In genomic region chr2:30846723-30847122, GRCm38 (mm10) we compare ENCODE assay signal across 17 mouse cellular contexts. TPM values are rescaled to one million over a fixed set of nuclear protein-coding genes. Genes with fewer than 3 reads are reported as not detected.
DNase-seq lines count a peak whose midpoint lies in the region; ATAC-seq and TF ChIP-seq lines count a peak whose summit lies in the region.
"Had no signal": no experiment of that assay in that cellular context is flagged by ENCODE, and none has a peak within 500 bp of the region (broad histone marks: within the 10 kb centered on the region; RNA-seq: fewer than 3 reads in every experiment).

No protein-coding gene starts in this region.

- H3K4me1 ChIP-seq in forebrain, embryonic 12.5 days = peaks cover 13% of the 10 kb centered on the region
- no peaks in the 10 kb centered on the region for H3K4me1 ChIP-seq in forebrain, postnatal 0 days (ENCODE audit: insufficient read depth)
- H3K4me1 ChIP-seq in hindbrain, embryonic 12.5 days = peaks cover 30% of the 10 kb centered on the region
- peaks cover 8% of the 10 kb centered on the region for H3K4me1 ChIP-seq in hindbrain, embryonic 16.5 days (ENCODE audit: control insufficient read depth, insufficient read depth, low read depth, low read length)
- H3K4me1 ChIP-seq in stomach, embryonic 15.5 days = peaks cover 11% of the 10 kb centered on the region
- H3K4me1 ChIP-seq in stomach, postnatal 0 days (replicated peaks; ENCODE audit: control insufficient read depth, insufficient read depth) = no peaks in the 10 kb centered on the region
- H3K4me1 ChIP-seq in intestine, embryonic 15.5 days (replicated peaks) = peaks cover 11% of the 10 kb centered on the region; the same call in 1 of the 2 replicates
- H3K4me1 ChIP-seq: liver, embryonic 15.5 days had no signal

- 52% methylated on average over 6 of the region's 6 CpGs for WGBS in forebrain, embryonic 12.5 days
- 48% methylated on average over 6 of the region's 6 CpGs for WGBS in forebrain, postnatal 0 days
- 19% methylated on average over 6 of the region's 6 CpGs for whole genome bisulfite sequencing in hindbrain, embryonic 12.5 days
- 28% methylated on average over 6 of the region's 6 CpGs for WGBS in hindbrain, embryonic 16.5 days
- 25% methylated on average over 6 of the region's 6 CpGs for WGBS in stomach, embryonic 15.5 days
- WGBS in stomach, postnatal 0 days = 40% methylated on average over 6 of the region's 6 CpGs
- 28% methylated on average over 6 of the region's 6 CpGs for WGBS in intestine, embryonic 15.5 days

- no peaks in the 10 kb centered on the region for H3K36me3 ChIP-seq in forebrain, embryonic 12.5 days (replicated peaks)
- H3K36me3 ChIP-seq in forebrain, postnatal 0 days (ENCODE audit: insufficient read depth) = no peaks in the 10 kb centered on the region
- no peaks in the 10 kb centered on the region for H3K36me3 ChIP-seq in hindbrain, embryonic 12.5 days
- no peaks in the 10 kb centered on the region for H3K36me3 ChIP-seq in hindbrain, embryonic 16.5 days (ENCODE audit: control insufficient read depth, insufficient read depth, low read length)
- no peaks in the 10 kb centered on the region for H3K36me3 ChIP-seq in stomach, embryonic 15.5 days
- H3K36me3 ChIP-seq in stomach, postnatal 0 days (ENCODE audit: control insufficient read depth, insufficient read depth, low read length) = no peaks in the 10 kb centered on the region
- H3K36me3 ChIP-seq in intestine, embryonic 15.5 days = no peaks in the 10 kb centered on the region
- H3K36me3 ChIP-seq: liver, embryonic 15.5 days had no signal

- H3K9me3 ChIP-seq in forebrain, embryonic 12.5 days = no peaks in the 10 kb centered on the region
- H3K9me3 ChIP-seq in forebrain, postnatal 0 days (ENCODE audit: low read length) = no peaks in the 10 kb centered on the region
- no peaks in the 10 kb centered on the region for H3K9me3 ChIP-seq in hindbrain, embryonic 12.5 days (replicated peaks)
- H3K9me3 ChIP-seq in hindbrain, embryonic 16.5 days (ENCODE audit: control insufficient read depth, low read length) = no peaks in the 10 kb centered on the region
- H3K9me3 ChIP-seq in stomach, embryonic 15.5 days = no peaks in the 10 kb centered on the region
- no peaks in the 10 kb centered on the region for H3K9me3 ChIP-seq in stomach, postnatal 0 days (ENCODE audit: control insufficient read depth, low read length)
- H3K9me3 ChIP-seq in intestine, embryonic 15.5 days = no peaks in the 10 kb centered on the region
- H3K9me3 ChIP-seq: liver, embryonic 15.5 days had no signal

- H3K27me3 ChIP-seq in forebrain, embryonic 12.5 days = peaks cover 51% of the 10 kb centered on the region
- H3K27me3 ChIP-seq in forebrain, postnatal 0 days (ENCODE audit: insufficient read depth, low read length) = peaks cover 24% of the 10 kb centered on the region
- H3K27me3 ChIP-seq in hindbrain, embryonic 12.5 days = peaks cover 40% of the 10 kb centered on the region
- peaks cover 22% of the 10 kb centered on the region for H3K27me3 ChIP-seq in hindbrain, embryonic 16.5 days (replicated peaks; ENCODE audit: control insufficient read depth, insufficient read depth, low read length)
- H3K27me3 ChIP-seq in stomach, embryonic 15.5 days (replicated peaks) = peaks cover 27% of the 10 kb centered on the region
- H3K27me3 ChIP-seq in stomach, postnatal 0 days (ENCODE audit: control insufficient read depth, insufficient read depth, low read length) = no peaks in the 10 kb centered on the region
- peaks cover 42% of the 10 kb centered on the region for H3K27me3 ChIP-seq in intestine, embryonic 15.5 days (replicated peaks)

- peak overlapping the region; percentile 25 for H3K4me2 ChIP-seq in forebrain, embryonic 12.5 days
- no peak overlapping the region for H3K4me2 ChIP-seq in forebrain, postnatal 0 days (ENCODE audit: low read depth)
- H3K4me2 ChIP-seq in hindbrain, embryonic 12.5 days (replicated peaks) = peak overlapping the region; percentile 88
- H3K4me2 ChIP-seq in hindbrain, embryonic 16.5 days (ENCODE audit: low read length) = no peak overlapping the region
- 0 out of 2 replicates have a peak overlapping the region, but pooled peaks have one; percentile 10 for H3K4me2 ChIP-seq in stomach, embryonic 15.5 days
- H3K4me2 ChIP-seq in stomach, postnatal 0 days (replicated peaks; ENCODE audit: low read depth) = no peak overlapping the region
- no peak overlapping the region for H3K4me2 ChIP-seq in intestine, embryonic 15.5 days (replicated peaks)
- H3K4me2 ChIP-seq: liver, embryonic 15.5 days had no signal

- DNase-seq in forebrain, postnatal 0 days = no peak
- DNase-seq in stomach, postnatal 0 days (ENCODE audit: low spot score) = no peak
- DNase-seq in adrenal gland, postnatal 36 days = no peak
- DNase-seq: B cell, adult 2 months; cerebellum, adult 2 months; heart, postnatal 36 days; right cerebral cortex, adult 18-20 months; thymus, postnatal 14 days had no signal

- no peak for ATAC-seq in forebrain, embryonic 12.5 days (ENCODE audit: low FRiP score)
- ATAC-seq in forebrain, postnatal 0 days = no peak
- ATAC-seq in hindbrain, embryonic 12.5 days (ENCODE audit: low FRiP score) = no peak
- ATAC-seq in hindbrain, embryonic 16.5 days = no peak
- no peak for ATAC-seq in stomach, embryonic 15.5 days (ENCODE audit: insufficient read depth, low FRiP score, low read depth)
- no peak for ATAC-seq in stomach, postnatal 0 days (ENCODE audit: low FRiP score, low TSS enrichment)
- no peak for ATAC-seq in intestine, embryonic 15.5 days
- ATAC-seq: activated CD4-positive, CD25-positive, alpha-beta regulatory T cell, adult 4 months had no signal

- no peak overlapping the region for H3K9ac ChIP-seq in forebrain, embryonic 12.5 days
- H3K9ac ChIP-seq in forebrain, postnatal 0 days = no peak overlapping the region
- no peak overlapping the region for H3K9ac ChIP-seq in hindbrain, embryonic 12.5 days
- H3K9ac ChIP-seq in hindbrain, embryonic 16.5 days (ENCODE audit: low read depth, low read length) = no peak overlapping the region
- no peak overlapping the region for H3K9ac ChIP-seq in stomach, embryonic 15.5 days
- H3K9ac ChIP-seq in stomach, postnatal 0 days (ENCODE audit: low read length) = no peak overlapping the region
- no peak overlapping the region for H3K9ac ChIP-seq in intestine, embryonic 15.5 days
- H3K9ac ChIP-seq: liver, embryonic 15.5 days had no signal

- H3K4me3 ChIP-seq in forebrain, embryonic 12.5 days (replicated peaks) = no peak overlapping the region
- H3K4me3 ChIP-seq in forebrain, postnatal 0 days (ENCODE audit: low read depth, low read length) = no peak overlapping the region
- peak overlapping the region; percentile 2 for H3K4me3 ChIP-seq in hindbrain, embryonic 12.5 days
- no peak overlapping the region for H3K4me3 ChIP-seq in hindbrain, embryonic 16.5 days (ENCODE audit: low read length)
- no peak overlapping the region for H3K4me3 ChIP-seq in stomach, embryonic 15.5 days (replicated peaks)
- H3K4me3 ChIP-seq in stomach, postnatal 0 days (ENCODE audit: low read depth, low read length) = no peak overlapping the region
- H3K4me3 ChIP-seq in intestine, embryonic 15.5 days (replicated peaks) = no peak overlapping the region
- H3K4me3 ChIP-seq: liver, embryonic 15.5 days had no signal

- no peak for TF ChIP-seq EP300 in stomach, postnatal 0 days (optimal IDR thresholded peaks at IDR 0.05)

- H3K27ac ChIP-seq in forebrain, embryonic 12.5 days = no peak overlapping the region
- no peak overlapping the region for H3K27ac ChIP-seq in forebrain, postnatal 0 days (ENCODE audit: low read depth, low read length)
- no peak overlapping the region for H3K27ac ChIP-seq in hindbrain, embryonic 12.5 days
- H3K27ac ChIP-seq in hindbrain, embryonic 16.5 days (ENCODE audit: low read depth, low read length) = no peak overlapping the region
- H3K27ac ChIP-seq in stomach, embryonic 15.5 days = no peak overlapping the region
- no peak overlapping the region for H3K27ac ChIP-seq in stomach, postnatal 0 days (replicated peaks)
- no peak overlapping the region for H3K27ac ChIP-seq in intestine, embryonic 15.5 days
- H3K27ac ChIP-seq: kidney, postnatal 0 days; liver, embryonic 15.5 days had no signal

- no peak for TF ChIP-seq CTCF in forebrain, postnatal 0 days (IDR thresholded peaks at IDR 0.05; ENCODE audit: low read depth)
- TF ChIP-seq CTCF in stomach, postnatal 0 days (IDR thresholded peaks at IDR 0.05; ENCODE audit: low read depth) = no peak

RNA-seq across cellular contexts. Expression of gene Prrx2, which starts 12.0 kb away (rescaled TPM):
- 16.0 and 19.8 TPM in 2 replicates for polyA plus RNA-seq in forebrain, embryonic 12.5 days (2016; fragmentation: Nextera tagmentation; extraction: Ambion mirVana)
- 2.5 and 4.1 TPM in 2 replicates for total RNA-seq in forebrain, postnatal 0 days (2014; rRNA removed)
- polyA plus RNA-seq in forebrain, postnatal 0 days (2015; fragmentation: Nextera tagmentation; extraction: Ambion mirVana) = 3.6 and 3.7 TPM in 2 replicates
- polyA plus RNA-seq in hindbrain, embryonic 12.5 days (2016; fragmentation: Nextera tagmentation; extraction: Ambion mirVana) = 38.8 and 38.9 TPM in 2 replicates
- 2.3 and 2.5 TPM in 2 replicates for polyA plus RNA-seq in hindbrain, embryonic 16.5 days (2015; fragmentation: Nextera tagmentation; extraction: Ambion mirVana)
- 3.8 and 4.3 TPM in 2 replicates for polyA plus RNA-seq in stomach, embryonic 15.5 days (2015; fragmentation: Nextera tagmentation; extraction: Ambion mirVana)
- 1.8 and 2.0 TPM in 2 replicates for polyA plus RNA-seq in stomach, postnatal 0 days (2015; fragmentation: Nextera tagmentation; extraction: Ambion mirVana)
- 1 to 10 TPM in 1 of 2 experiments, under 1 TPM in 1; 0.46 to 2.2 TPM for total RNA-seq in adrenal gland, postnatal 36 days (2021)
- 2.5 and 4.3 TPM in 2 replicates for polyA plus RNA-seq in intestine, embryonic 15.5 days (2015; fragmentation: Nextera tagmentation; extraction: Ambion mirVana)
- total RNA-seq: MEL had no signal
- polyA plus RNA-seq: activated CD4-positive, CD25-positive, alpha-beta regulatory T cell, adult 4 months; liver, embryonic 15.5 days had no signal

RNA-seq across cellular contexts. Expression of gene Asb6, which starts 16.6 kb away (rescaled TPM):
- polyA plus RNA-seq in forebrain, embryonic 12.5 days (2016; fragmentation: Nextera tagmentation; extraction: Ambion mirVana) = 36.4 and 39.4 TPM in 2 replicates
- total RNA-seq in forebrain, postnatal 0 days (2014; rRNA removed) = 32.7 and 45.2 TPM in 2 replicates
- polyA plus RNA-seq in forebrain, postnatal 0 days (2015; fragmentation: Nextera tagmentation; extraction: Ambion mirVana) = 31.3 and 36.0 TPM in 2 replicates
- polyA plus RNA-seq in hindbrain, embryonic 12.5 days (2016; fragmentation: Nextera tagmentation; extraction: Ambion mirVana) = 38.9 and 40.6 TPM in 2 replicates
- polyA plus RNA-seq in hindbrain, embryonic 16.5 days (2015; fragmentation: Nextera tagmentation; extraction: Ambion mirVana) = 44.9 and 47.2 TPM in 2 replicates
- polyA plus RNA-seq in stomach, embryonic 15.5 days (2015; fragmentation: Nextera tagmentation; extraction: Ambion mirVana) = 29.5 and 30.1 TPM in 2 replicates
- polyA plus RNA-seq in stomach, postnatal 0 days (2015; fragmentation: Nextera tagmentation; extraction: Ambion mirVana) = 17.2 and 19.6 TPM in 2 replicates
- total RNA-seq in adrenal gland, postnatal 36 days (2021) = 10 to 100 TPM; 23.9 to 27.0 TPM
- polyA plus RNA-seq in intestine, embryonic 15.5 days (2015; fragmentation: Nextera tagmentation; extraction: Ambion mirVana) = 22.4 and 23.3 TPM in 2 replicates

RNA-seq across cellular contexts. Expression of gene Ntmt1, which starts 39.1 kb away (rescaled TPM):
- polyA plus RNA-seq in forebrain, embryonic 12.5 days (2016; fragmentation: Nextera tagmentation; extraction: Ambion mirVana) = 101 and 104 TPM in 2 replicates
- total RNA-seq in forebrain, postnatal 0 days (2014; rRNA removed) = 87.6 and 105 TPM in 2 replicates
- 106 and 107 TPM in 2 replicates for polyA plus RNA-seq in forebrain, postnatal 0 days (2015; fragmentation: Nextera tagmentation; extraction: Ambion mirVana)
- 97.2 and 102 TPM in 2 replicates for polyA plus RNA-seq in hindbrain, embryonic 12.5 days (2016; fragmentation: Nextera tagmentation; extraction: Ambion mirVana)
- 99.3 and 108 TPM in 2 replicates for polyA plus RNA-seq in hindbrain, embryonic 16.5 days (2015; fragmentation: Nextera tagmentation; extraction: Ambion mirVana)
- 78.8 and 82.3 TPM in 2 replicates for polyA plus RNA-seq in stomach, embryonic 15.5 days (2015; fragmentation: Nextera tagmentation; extraction: Ambion mirVana)
- polyA plus RNA-seq in stomach, postnatal 0 days (2015; fragmentation: Nextera tagmentation; extraction: Ambion mirVana) = 52.4 and 53.3 TPM in 2 replicates
- total RNA-seq in adrenal gland, postnatal 36 days (2021) = 10 to 100 TPM; 49.6 to 52.2 TPM
- 84.5 and 85.4 TPM in 2 replicates for polyA plus RNA-seq in intestine, embryonic 15.5 days (2015; fragmentation: Nextera tagmentation; extraction: Ambion mirVana)

RNA-seq across cellular contexts. Expression of gene 1700001O22Rik, which starts 43.3 kb away (rescaled TPM):
- polyA plus RNA-seq in forebrain, embryonic 12.5 days (2016; fragmentation: Nextera tagmentation; extraction: Ambion mirVana) = 4.2 and 4.5 TPM in 2 replicates
- total RNA-seq in forebrain, postnatal 0 days (2014; rRNA removed) = 0.77 and 1.8 TPM in 2 replicates
- 1.4 and 1.5 TPM in 2 replicates for polyA plus RNA-seq in forebrain, postnatal 0 days (2015; fragmentation: Nextera tagmentation; extraction: Ambion mirVana)
- 1.9 and 2.2 TPM in 2 replicates for polyA plus RNA-seq in hindbrain, embryonic 12.5 days (2016; fragmentation: Nextera tagmentation; extraction: Ambion mirVana)
- polyA plus RNA-seq in hindbrain, embryonic 16.5 days (2015; fragmentation: Nextera tagmentation; extraction: Ambion mirVana) = 1.4 and 1.5 TPM in 2 replicates
- 2.8 and 2.9 TPM in 2 replicates for polyA plus RNA-seq in stomach, embryonic 15.5 days (2015; fragmentation: Nextera tagmentation; extraction: Ambion mirVana)
- 2.0 and 2.5 TPM in 2 replicates for polyA plus RNA-seq in stomach, postnatal 0 days (2015; fragmentation: Nextera tagmentation; extraction: Ambion mirVana)
- 1 to 10 TPM in 1 of 2 experiments, under 1 TPM in 1; 0.99 to 2.8 TPM for total RNA-seq in adrenal gland, postnatal 36 days (2021)
- polyA plus RNA-seq in intestine, embryonic 15.5 days (2015; fragmentation: Nextera tagmentation; extraction: Ambion mirVana) = 1.1 and 1.8 TPM in 2 replicates
- polyA plus RNA-seq: liver, embryonic 15.5 days had no signal

Comparison
In these comparisons a context has a peak if more than half of its experiments do, and no peak if none do; other contexts are left out.
1. H3K4me2 ChIP-seq: peak in forebrain, embryonic 12.5 days (single experiment), hindbrain, embryonic 12.5 days (single experiment) and stomach, embryonic 15.5 days (single experiment); none in forebrain, postnatal 0 days (single experiment), hindbrain, embryonic 16.5 days (single experiment), stomach, postnatal 0 days (single experiment) and intestine, embryonic 15.5 days (single experiment).